Mouse (Mus musculus) heart, postnatal 0 days (tissue): Measurements from ENCODE around the gene Plcb1.

Experiments
- CTCF ChIP-seq: IDR thresholded peaks from 2 replicates; pipeline ENCODE4 v1.5.1; 2016; ENCODE audit warnings: antibody characterized with exemption, control low read depth, low read depth
- EP300 ChIP-seq: IDR thresholded peaks from 2 replicates; pipeline ENCODE4 v1.6.1; 2016; ENCODE audit warnings: antibody characterized with exemption, low read depth

DNA sequence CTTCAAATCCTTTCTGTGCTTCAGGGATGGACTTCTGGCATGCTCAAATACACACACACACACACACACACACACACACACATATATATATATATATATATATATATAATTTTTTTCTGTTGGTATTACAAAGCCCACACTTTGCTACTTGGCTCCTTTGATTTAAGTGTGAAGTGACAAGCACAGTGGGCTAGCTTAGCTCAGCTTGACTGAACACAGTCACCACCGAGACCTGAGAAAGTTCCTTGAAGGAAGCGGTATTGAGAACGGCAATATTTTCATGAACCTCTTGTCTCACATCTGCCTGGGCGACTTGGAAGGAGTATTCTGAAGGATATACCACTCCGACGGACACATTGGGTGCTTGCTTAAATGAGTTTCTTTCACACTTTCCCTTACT is 81.5 kb downstream of the Plcb1 start:
- TF ChIP-seq EP300 (no peak), CTCF (no peak)
